Mouse (Mus musculus) heart, adult 2 months (tissue): ENCODE measurements around the gene Adm2.

Experiments
- CTCF ChIP-seq: fragments of 200-600 bp; IDR thresholded peaks from 2 replicates; pipeline ENCODE4 v1.8.1; 2022; ENCODE audit warnings: antibody characterized with exemption, mild to moderate bottlenecking, moderate library complexity
- POLR2A ChIP-seq: fragments of 200-500 bp; IDR thresholded peaks from 2 replicates; pipeline ENCODE4 v1.6.1; 2011; ENCODE audit warnings: mild to moderate bottlenecking, low read depth, low read length, control low read depth; ENCODE audit not compliant: insufficient read depth

GRCm38 (mm10) chr15:89363051-89363450 lies 40.5 kb downstream of the Adm2 start:
- no peak for TF ChIP-seq POLR2A
- no peak for TF ChIP-seq CTCF
